Mouse (Mus musculus) lung, postnatal 14 days (tissue): ENCODE measurements at regions not wholly inside any gene's neighbourhood (a gene's known extent, or its start where the extent isn't known, plus 50 kb on each side); places are given as distances from the start of the nearest gene placed in this dataset.

Experiments
- DNase-seq: peaks from one replicate; pipeline ENCODE4 v3.0.0; 2021

DNA sequence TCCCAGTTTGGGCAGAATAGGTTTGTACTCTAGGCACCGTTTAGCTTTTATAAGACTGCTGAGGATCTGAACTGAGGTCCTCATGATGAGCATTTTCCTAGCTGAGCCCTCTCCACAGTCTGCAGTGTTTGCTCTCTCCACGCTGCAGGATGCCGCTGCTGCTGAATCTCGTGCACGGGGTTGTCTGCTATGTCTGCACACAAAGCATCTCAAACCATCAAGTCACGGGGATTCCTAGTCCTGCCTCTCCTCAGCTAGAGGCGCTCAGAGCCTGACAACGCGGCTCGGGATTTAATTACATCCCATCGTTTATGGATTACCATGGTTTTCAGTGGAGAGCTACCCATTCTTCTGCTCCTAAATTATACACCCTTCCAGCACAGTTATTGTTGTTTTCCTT lies 175.6 kb downstream of the Rnf144b start:
- no peak for DNase-seq

DNA sequence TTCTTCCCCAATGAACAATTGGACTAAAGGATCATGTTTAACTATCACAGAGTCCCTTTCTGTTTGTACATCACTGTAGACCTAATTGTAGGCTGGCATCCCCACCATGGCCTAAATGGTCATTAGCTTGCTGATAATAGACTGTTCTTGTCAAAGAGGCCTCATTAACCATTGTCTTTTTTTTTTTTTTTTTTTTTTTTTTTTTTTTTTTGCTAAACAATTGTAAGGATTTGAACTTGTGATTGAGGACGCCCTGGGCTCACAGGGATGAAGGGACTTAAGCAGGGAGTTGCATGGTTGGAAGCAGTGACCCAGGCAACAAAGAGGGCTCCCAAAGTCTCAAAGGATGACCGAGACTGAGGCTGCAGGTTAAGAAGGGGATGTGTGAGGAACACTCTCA lies 178.0 kb downstream of the Rnf144b start:
- DNase-seq = no peak

DNA sequence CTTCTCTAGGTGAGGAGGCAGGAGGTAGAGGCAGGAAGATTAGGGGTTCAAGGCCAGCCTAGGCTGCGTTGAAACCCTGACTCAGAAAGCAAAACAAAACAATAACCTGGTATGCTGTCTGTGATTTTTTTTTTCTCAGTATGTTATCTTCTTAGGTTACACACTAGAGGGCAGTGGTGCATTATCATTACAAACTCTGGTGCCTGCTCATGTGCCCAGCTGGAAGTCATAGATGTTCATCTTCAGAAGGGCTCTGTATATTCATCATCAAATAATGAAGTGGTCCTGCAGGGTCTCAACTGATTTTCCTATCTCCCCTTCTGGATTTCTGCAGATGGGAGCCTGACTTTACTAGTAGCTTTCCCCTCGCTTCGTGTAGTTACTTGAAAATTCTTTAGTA lies 178.6 kb downstream of the Rnf144b start:
- DNase-seq = peak; percentile 14

DNA sequence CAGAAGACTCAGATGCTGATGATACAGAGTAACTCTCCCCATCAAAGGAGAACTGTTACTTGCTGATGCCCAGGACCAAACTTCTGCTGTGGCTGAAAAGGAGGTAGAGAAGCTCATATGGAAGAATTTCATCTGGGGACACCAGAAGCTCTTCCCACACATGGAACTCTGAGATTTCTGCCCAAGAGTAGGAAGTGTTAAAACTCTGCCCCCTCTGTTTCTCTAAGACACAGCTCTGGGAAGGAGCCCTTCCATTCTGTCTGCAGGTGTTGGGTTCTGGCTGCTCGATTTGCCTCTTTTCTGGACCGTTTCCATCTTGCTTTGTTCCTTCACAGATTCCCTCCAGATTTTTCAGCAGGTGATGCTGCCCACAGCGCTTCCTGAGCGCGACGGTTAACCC lies 187.0 kb downstream of the Rnf144b start:
- DNase-seq = no peak

DNA sequence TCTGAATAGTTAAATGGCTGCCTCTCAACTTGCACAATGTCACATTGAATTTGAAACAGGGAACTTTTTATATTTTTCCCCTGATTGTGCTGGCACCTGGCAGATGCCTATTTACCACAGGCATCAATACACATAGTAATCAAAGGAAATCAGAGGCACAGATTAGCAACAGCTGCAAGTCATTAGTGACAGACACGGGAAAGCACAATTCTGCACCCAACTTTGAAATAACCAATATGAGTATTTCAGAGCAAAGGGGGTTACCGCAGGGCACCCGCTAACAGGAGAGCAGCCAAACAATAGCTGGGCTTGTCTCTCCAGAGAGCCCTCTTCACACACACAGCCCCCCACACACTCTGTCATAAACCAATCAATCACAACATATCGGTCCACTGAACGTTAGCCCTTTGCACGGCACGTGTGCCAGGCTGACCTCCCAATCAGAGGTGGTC lies 188.3 kb downstream of the Rnf144b start:
- DNase-seq = no peak

- DNase-seq = no peak
Measured at GRCm38 (mm10) chr13:47319549-47319948, 197.1 kb downstream of the Rnf144b start.

DNA sequence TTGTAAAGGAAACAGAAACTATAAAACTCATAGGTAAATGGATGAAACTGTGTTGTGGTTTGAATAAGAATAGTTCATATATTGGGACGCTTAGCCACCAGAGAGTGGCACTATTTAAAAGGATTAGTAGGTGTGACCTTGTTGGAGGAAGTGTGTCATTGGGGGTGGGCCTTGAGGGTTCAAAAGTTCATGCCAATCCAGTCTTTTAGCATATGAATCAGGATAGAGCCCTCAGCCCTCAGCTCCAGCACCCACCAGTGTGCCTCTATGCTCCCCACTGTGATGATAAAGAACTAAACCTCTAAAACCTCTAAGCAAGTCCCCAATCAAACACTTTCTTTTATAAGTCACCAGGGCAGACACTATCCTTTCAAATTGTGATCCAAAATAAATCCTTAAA lies 199.4 kb downstream of the Rnf144b start:
- DNase-seq = no peak

- DNase-seq = peak; percentile 36
Measured at GRCm38 (mm10) chr13:47335996-47336684, 213.7 kb downstream of the Rnf144b start.

DNA sequence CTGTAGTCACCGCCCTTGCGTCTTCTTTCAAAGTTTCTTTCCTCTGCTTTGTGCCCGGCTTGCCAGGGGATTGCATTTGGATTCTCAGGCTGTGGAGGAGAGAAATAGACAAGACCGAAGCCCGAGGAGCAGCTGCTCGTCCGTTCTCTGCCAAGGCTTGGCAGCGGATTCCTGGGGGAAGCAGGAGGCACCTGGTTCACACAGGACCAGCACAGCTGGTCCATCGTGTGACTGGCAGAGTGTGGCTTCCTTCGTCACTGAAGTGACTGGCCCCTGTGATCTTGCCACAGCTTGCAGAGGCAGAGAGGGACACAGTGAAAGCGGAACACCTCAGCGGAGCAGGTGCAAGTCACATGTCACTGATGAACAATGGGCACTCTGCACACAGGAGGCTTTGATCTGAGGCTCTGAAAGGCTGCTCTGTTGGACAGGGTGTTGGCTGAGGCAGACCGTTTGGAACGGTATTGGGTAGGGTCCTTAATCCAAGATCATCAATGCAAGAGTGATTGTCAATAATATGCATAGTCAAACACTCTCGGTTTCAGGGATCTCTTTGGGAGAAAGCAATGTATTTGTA lies 214.5 kb downstream of the Rnf144b start:
- no peak for DNase-seq

- DNase-seq = no peak
Measured at GRCm38 (mm10) chr13:47339411-47339810, 217.0 kb downstream of the Rnf144b start.

DNA sequence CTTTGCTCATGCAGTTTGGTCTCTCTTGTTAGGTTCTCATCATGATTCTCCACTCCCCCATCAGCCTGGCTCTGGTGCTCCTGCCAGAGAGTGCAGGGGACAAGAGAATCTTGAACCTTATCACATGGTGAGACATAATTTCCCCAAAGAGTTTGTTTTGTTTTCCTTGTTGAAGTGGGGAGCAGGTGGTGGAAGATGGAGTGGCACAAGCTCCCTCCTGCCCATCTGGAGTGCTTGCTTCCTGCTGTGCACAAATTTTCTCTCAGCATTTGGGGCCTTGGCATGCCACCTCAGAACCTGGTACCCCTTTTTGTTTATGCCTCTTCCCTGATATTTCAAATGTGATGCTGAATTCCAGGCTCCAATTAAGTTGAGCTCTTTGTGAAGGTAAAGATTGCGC lies 219.9 kb downstream of the Rnf144b start:
- no peak for DNase-seq

DNA sequence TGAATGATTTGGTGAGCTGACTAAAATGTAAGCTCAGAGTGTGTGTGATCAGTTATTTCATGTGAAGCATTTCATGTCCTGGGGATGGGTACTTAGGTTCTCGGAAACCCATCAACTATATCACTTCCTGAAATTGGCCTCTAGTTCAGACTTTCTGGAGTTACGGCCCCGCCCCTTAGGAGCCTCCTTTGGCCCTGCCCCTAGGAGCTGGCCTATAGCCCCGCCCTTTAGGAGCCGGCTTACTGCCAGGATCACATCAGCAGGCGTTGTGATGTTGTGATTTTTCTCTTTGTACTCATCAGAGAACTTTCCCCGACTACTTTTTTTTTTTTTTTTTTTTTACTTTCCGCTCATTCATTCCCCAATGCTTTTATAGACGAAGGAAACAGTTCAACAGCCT lies 223.1 kb downstream of the Rnf144b start:
- DNase-seq = peak; percentile 41

GRCm38 (mm10) chr13:47347835-47348234 lies 225.4 kb downstream of the Rnf144b start:
- DNase-seq = no peak

DNA sequence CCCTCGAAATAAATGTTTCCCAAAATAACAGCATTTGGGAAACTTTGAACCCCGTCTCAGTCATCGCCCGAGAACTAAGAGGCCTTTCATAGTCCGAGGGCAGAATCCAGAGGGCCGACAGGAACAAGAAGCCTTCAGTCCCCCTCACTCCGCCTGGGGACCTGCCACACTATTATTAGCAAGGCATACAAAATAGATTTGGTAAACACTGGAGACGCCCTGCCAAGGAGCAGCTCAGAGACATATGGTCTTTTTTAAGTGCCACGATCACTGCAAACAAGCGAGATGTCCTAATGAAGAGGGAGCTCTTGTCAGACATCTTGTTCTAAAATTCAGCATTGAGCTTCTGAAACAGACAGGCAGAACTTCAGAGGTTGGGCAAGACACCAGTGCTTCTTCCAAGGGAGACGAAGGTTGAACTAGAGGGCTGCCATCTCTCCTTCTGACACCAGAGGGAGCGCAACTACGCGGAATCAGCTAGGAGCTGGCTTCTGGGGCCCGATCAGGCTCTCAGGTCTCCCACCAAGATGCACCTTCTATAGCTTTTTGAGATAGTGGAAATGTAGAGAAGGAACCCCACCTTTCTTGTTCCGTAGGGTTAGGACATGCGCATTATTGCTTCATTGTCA lies 226.2 kb downstream of the Rnf144b start:
- peak; percentile 84 for DNase-seq

DNA sequence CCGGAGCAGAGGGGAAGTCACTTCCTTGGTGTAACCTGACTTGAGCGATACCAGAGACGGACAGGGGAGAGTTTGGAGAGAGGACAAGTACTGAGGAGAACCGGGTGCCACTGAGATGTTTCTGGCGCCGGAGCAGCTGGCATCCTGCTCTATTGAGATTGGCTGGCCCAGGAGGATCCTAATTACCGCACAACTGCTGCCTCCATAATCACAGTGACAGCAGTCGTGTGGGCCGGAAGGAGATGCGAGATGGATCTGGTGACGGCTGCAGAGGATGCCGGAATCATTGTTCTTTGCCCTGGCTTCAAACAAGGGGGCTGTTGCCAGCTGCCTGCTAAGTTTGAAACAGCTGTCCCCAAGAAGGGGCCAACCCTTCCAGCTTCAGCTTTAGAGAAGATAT lies 232.0 kb downstream of the Rnf144b start:
- no peak for DNase-seq

DNA sequence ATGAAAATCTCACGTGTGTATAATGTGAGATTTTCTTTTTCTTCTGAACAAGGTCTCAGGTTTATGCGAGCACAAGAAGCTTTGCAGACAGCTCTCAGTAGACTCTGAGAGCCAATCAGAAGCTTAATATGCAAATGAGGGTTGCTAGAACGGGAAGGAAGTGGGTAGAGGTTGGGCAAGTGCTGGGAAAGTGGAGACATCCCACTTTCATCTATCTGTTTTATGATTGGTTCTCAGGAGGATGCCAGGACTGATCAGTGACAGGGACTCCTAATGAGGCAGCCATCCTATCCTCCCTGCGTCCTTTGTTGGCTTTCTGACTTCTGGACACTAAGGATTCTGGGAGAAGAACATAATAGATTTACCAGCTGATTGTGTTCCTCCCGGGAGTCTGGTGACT lies 232.7 kb downstream of the Rnf144b start:
- no peak for DNase-seq

DNA sequence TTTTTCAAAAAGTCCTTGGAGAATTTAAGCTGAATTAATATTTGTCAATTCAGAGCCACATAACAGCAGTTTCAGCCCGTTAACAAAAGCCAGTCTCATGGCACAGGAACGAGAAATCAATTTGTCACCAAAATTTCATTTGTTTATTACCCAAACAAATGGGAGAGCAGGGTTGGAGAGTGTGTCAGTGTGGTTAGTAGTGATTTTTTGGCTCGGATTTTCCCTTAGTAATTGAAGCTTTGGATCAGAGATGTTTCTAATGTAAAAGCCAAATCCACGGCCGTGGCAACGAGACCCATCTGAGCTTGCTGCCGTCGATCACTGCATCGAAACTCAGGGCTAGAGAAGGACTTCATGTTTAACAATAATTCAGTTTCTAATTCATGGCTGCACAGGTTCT lies 236.5 kb downstream of the Rnf144b start:
- DNase-seq = no peak

- no peak for DNase-seq
Measured at GRCm38 (mm10) chr13:47365776-47366175, 243.3 kb downstream of the Rnf144b start.

- DNase-seq = no peak
Measured at GRCm38 (mm10) chr13:47368041-47368823, 245.8 kb downstream of the Rnf144b start.

GRCm38 (mm10) chr13:47374583-47374982 lies 252.1 kb downstream of the Rnf144b start:
- DNase-seq = no peak

- DNase-seq = no peak
Measured at GRCm38 (mm10) chr13:47391023-47391422, 268.6 kb downstream of the Rnf144b start.

DNA sequence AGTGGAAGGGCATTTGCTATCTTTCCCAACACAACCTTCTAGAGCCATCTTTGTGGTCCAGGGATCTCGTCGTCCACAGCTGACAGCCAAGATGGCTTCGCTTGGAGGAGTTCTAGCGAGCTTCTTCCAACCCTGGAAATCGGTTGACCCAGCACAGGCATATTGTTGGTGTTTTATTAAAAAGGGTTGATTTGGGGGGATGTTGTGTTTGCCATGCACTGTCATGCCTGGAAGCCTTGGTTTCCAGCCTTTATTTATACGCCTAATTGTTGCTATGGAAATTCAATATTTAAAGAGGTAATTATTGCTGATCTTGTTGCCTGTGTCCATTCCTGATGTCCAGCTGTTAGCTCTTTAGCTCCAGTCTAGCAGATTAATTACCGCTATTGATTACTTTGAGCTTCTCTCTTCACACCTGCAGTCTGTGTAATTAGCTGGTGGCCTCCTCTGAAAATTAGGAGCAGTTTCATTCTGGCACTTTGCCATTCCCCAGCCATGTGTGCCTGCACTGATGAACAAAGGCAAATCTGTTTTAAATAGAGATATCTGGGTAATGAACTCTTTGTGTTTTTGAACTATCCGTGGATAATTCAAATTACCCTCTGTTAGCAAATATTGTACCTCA lies 275.4 kb downstream of the Rnf144b start:
- no peak for DNase-seq

DNA sequence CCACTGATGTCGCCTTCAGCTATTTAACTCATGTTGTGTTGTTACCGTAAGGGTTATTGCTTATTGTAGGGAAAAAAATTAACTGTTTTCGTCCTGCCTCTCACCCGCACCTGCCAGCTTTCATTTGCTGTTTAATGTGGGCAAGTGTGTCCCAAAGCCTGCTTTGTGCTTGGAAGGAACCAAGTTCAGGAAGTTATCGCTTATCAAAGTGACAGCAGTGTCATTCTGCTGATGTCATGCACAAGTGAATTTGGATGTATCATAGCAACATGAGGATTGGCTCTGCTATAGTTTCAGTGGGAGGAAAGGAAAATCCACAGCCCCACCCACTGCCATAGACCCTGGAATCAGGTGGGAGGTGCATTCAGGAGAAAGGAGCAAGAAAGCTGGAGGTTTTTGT lies 276.5 kb downstream of the Rnf144b start:
- DNase-seq = no peak
